Mouse (Mus musculus): Measurements from ENCODE around the gene Acat2.
"Not testable (repeated sequence)": the region's sequence is repeated elsewhere in the genome, so short reads cannot be mapped to it uniquely, and the experiment has no call there.

The Acat2 gene

DNA sequence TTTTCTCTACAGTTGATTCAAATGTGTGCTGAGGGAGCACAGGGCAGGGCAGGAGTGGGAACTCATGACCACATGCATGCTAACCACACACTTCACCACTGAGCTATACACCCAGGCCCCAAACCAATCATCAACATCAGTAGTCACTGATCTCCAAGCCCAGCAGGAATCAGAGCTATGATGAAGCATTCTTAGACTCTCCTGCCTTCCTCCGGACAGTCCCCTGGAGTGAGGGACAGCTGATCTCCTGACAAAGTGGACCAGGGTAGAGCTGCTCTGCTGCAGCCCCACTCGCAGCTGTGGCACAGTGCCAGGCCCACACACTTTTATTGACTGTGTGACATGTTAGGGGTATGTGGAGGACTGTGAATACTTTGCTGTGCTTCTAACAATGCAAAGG, 1.2 kb downstream of the Acat2 start:
- DNase-seq (ENCODE audit: low spot score) = not testable (repeated sequence)

DNA sequence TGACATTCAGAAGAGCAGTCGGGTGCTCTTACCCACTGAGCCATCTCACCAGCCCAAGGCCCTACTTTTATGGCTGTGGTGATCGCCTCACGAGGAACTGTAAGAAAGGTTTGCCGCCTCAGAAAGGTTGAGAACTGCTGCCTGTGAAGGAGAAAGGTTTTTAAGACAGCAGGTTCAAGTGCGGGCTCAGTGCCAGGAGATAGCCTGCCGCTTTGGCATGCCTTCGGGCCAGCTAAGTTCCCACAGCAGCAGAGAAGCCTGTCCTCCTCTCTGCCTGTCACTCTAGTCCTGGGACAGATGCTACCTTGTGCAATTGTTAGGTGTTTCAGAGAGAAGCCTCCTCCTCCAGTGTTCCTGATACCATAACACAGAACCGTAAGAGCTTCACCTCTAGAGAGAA, 3.9 kb downstream of the Acat2 start:
- DNase-seq (ENCODE audit: low spot score) = no peak

GRCm38 (mm10) chr17:12949669-12950068, 10.9 kb downstream of the Acat2 start:
- no peak for DNase-seq (ENCODE audit: low spot score)

GRCm38 (mm10) chr17:12942459-12943162, 17.9 kb downstream of the Acat2 start:
- no peak for DNase-seq (ENCODE audit: low spot score)

DNA sequence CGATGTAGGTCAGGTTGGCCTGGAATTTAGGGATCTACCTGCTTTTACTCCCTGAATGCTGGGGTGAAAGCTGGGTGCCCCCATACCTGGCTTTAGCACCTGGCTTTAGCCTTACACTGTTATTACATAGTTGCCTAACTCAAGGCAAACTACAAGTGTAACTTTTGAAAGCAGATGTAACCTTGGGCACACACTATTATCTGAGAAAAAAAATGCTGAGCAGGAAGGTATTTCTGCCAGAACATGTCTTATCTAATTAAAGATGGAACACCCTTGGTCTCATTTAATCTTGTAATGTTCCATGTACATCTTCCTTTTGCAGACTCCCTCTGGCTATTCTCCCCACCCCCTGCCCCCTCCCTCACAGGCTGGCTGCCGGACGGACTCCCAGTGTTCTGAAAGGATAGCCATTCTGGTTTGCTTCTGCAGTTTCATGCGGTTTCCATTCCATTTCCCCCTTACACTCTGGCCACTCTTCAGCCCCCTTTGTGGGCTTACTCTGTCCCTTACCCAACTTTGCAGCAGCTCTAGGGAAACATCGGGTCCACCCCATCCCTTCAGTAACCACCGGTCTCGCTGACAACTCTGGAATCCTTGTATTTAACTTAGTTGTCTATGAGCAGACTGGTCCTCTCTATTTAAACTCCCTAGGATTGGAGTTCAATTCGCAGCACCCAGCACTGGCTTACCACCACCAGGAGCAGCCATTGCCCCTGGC, 18.8 kb downstream of the Acat2 start:
- no peak for DNase-seq (ENCODE audit: low spot score)

- DNase-seq (ENCODE audit: low spot score) = peak; percentile 73
These were observed 20.3 kb downstream of the Acat2 start, which contains the start of gene Acat3 for GRCm38 (mm10) chr17:12940151-12940805. Gene Acat3, minus strand, starts transcription at chr17:12940600.

GRCm38 (mm10) chr17:12939377-12940148, 21.0 kb downstream of the Acat2 start:
- DNase-seq (ENCODE audit: low spot score) = not testable (repeated sequence)

- DNase-seq (ENCODE audit: low spot score) = no peak
These were observed 22.5 kb downstream of the Acat2 start for GRCm38 (mm10) chr17:12938077-12938476.

DNA sequence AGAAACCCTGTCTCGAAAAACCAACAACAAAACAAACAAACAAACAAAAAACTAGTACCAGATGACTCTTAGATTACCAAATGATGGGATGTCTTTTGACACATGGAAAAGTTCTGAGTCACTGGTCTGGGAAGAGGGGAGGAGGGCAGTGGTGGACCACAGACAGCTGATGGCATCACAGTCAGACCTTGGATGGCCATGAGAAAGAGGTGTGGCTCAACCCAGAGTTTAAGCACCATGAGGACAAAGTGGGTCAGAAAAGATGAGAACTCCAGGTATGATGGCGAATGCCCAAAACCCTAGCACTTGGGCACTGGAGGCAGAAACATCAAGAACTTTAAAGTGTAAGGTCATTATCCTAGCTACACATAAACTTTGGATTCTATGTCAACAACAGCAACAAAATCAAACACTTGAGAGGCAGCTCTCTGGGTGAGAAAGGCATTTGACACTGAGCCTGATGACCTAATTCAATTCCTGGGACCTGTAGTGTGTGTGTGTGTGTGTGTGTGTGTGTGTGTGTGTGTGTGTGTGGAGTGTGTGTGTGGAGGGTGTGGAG, 23.1 kb downstream of the Acat2 start:
- DNase-seq (ENCODE audit: low spot score) = no peak

GRCm38 (mm10) chr17:12935719-12936118, 24.8 kb downstream of the Acat2 start:
- DNase-seq (ENCODE audit: low spot score) = peak; percentile 34

- DNase-seq (ENCODE audit: low spot score) = not testable (repeated sequence)
These were observed 29.0 kb downstream of the Acat2 start for GRCm38 (mm10) chr17:12931576-12931975.

DNA sequence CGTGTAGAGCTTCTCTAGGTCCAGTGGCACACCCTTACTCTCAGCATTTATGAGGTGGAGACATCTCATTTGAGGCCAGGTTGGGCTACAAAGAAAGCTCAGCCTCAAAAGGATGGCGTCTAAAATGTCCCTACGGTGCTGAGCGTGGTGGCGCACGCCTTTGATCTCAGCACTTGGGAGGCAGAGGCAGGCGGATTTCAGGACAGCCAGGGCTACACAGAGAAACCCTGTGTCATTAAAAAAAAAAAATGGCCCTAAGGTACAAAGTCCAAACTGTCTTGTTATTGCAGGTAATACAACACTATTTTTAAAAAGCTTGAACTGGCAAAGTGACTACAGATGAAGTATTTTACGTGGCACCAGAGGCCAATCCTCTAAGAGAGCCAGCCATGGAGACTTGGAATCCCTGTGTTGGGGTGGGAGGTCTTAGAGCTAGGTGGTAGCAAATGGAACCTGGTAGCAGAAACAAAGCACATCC, 34.8 kb downstream of the Acat2 start:
- no peak for DNase-seq (ENCODE audit: low spot score)

GRCm38 (mm10) chr17:12925001-12925400, 35.5 kb downstream of the Acat2 start:
- DNase-seq (ENCODE audit: low spot score) = peak; percentile 25

GRCm38 (mm10) chr17:12921073-12921472, 39.5 kb downstream of the Acat2 start:
- no peak for DNase-seq (ENCODE audit: low spot score)

DNA sequence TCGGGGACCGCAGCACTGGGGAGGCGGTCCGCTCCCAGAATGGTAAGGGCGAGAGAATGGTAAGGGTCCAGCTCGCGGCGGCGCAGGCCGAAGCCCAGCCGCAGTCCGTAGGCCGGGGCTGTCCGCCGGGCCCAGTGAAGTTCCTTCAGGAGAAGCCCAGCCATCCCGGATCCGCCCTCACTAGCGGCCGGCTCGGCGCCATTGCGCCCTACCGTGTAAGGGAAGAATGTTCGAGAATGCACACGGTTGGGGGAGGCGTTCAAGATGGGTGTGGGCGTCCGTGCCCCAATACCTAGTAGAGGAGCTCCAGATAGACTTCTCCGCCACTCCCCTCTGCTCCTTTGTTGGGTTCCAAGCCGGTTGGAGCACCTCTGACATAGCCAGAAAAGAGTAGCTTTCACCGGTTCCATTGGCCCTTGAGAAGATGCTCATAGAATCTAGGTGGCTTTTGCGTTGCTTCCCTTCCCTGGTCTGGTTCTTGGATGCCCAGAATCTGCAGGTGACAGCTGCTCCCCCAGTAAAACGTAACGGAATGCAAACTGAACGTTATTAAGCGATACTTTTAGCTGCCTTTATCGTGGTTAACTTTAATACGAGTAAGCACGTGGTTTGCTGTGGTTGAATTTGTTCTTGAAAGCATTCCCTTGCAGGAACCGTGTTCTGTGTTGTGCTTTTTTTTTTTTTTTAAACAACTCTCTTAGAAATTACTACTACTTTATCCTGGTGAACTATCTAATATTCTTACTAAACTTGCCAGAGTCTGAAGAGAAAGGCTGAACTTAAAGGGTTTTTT, 43.8 kb downstream of the Acat2 start:
- no peak for DNase-seq (ENCODE audit: low spot score)

GRCm38 (mm10) chr17:12915881-12916583, 44.5 kb downstream of the Acat2 start, which contains the start of gene Mrpl18:
Gene Mrpl18, minus strand, starts transcription at chr17:12916345.
- peak; percentile 100 for DNase-seq (ENCODE audit: low spot score)

- no peak for DNase-seq (ENCODE audit: low spot score)
These were observed 45.1 kb downstream of the Acat2 start, which contains the start of gene Tcp1 for GRCm38 (mm10) chr17:12915488-12915880. Gene Tcp1, plus strand, starts transcription at chr17:12915701.

DNA sequence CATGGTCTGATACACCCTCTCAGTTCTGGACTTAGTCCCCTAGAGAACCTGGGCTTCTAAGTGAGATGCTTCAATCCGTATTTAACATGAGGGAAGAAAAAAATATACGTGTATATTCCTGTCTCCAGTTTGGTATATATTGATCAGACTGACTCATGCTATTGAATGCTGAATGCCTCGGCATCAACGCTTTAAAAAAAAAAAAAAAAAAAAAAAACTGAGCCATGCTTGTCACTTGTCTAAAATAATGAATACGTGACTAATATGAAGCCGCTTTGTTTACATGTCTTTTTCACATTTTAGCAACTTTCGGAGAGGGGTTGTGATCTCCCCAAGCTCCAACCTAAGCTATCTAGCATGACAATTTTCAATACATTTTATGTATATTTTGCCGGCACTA, 50.2 kb downstream of the Acat2 start:
- no peak for DNase-seq (ENCODE audit: low spot score)

- DNase-seq (ENCODE audit: low spot score) = no peak
These were observed 50.9 kb downstream of the Acat2 start, which contains the start of gene Pnldc1 for GRCm38 (mm10) chr17:12909361-12910280. Gene Pnldc1, minus strand, starts transcription at chr17:12910230.
